Mouse (Mus musculus) liver, embryonic 15.5 days (tissue): ENCODE data around the gene AI987944. TPM values are rescaled to one million over a fixed set of nuclear protein-coding genes. Genes with fewer than 3 reads are reported as not detected.

ENCODE experiments used
- ATAC-seq: fragments of 200-750 bp; cut with Nextera tagmentation; 2 replicates; pipeline ENCODE4 v1.8.0; 2017; ENCODE audit warnings: moderate number of reproducible peaks, mild to moderate bottlenecking, moderate library complexity; ENCODE audit not compliant: insufficient read depth
- H3K27ac ChIP-seq: fragments of 300-500 bp; sonication (generic); replicated peaks from 2 replicates; pipeline ENCODE4 v1.5.1; 2015; ENCODE audit warnings: mild to moderate bottlenecking, inconsistent platforms
- H3K27me3 ChIP-seq: fragments of 300-500 bp; sonication (generic); 2 replicates; pipeline ENCODE4 v1.6.1; 2015; ENCODE audit warnings: mild to moderate bottlenecking, inconsistent platforms
- H3K36me3 ChIP-seq: fragments of 300-500 bp; sonication (generic); replicated peaks from 2 replicates; pipeline ENCODE4 v1.6.1; 2015; ENCODE audit warnings: moderate library complexity, mild to moderate bottlenecking, inconsistent platforms
- H3K4me1 ChIP-seq: fragments of 300-500 bp; sonication (generic); replicated peaks from 2 replicates; pipeline ENCODE4 v1.6.1; 2015; ENCODE audit warnings: inconsistent platforms
- H3K4me2 ChIP-seq: fragments of 300-500 bp; sonication (generic); 2 replicates; pipeline ENCODE4 v1.6.1; 2015; ENCODE audit warnings: moderate library complexity, mild to moderate bottlenecking, inconsistent platforms
- H3K4me3 ChIP-seq: fragments of 300-500 bp; sonication (generic); replicated peaks from 2 replicates; pipeline ENCODE4 v1.5.1; 2015; ENCODE audit warnings: mild to moderate bottlenecking, inconsistent platforms
- H3K9ac ChIP-seq: fragments of 300-500 bp; sonication (generic); 2 replicates; pipeline ENCODE4 v1.6.1; 2015; ENCODE audit warnings: moderate library complexity, mild to moderate bottlenecking, inconsistent platforms
- H3K9me3 ChIP-seq: fragments of 300-500 bp; sonication (generic); replicated peaks from 2 replicates; pipeline ENCODE4 v1.6.1; 2016; ENCODE audit warnings: inconsistent platforms
- WGBS: fragments of 180-500 bp; shearing (Covaris S2); methylation state at CpG from one replicate; pipeline ENCODE4 v1.1.7; 2015; ENCODE audit warnings: mixed read lengths; ENCODE audit not compliant: insufficient replicate concordance; 5-methylcytosine and 5-hydroxymethylcytosine counted together
- polyA plus RNA-seq: library from polyadenylated mRNA; unstranded; fragments of >200 nt; fragmentation: Nextera tagmentation; extraction: Ambion mirVana; gene quantifications from 2 replicates; pipeline ENCODE4 v1.2.1, GENCODE M21; 2015

Gene AI987944
- polyA plus RNA-seq, result 5.1 and 5.5 TPM in 2 replicates

DNA sequence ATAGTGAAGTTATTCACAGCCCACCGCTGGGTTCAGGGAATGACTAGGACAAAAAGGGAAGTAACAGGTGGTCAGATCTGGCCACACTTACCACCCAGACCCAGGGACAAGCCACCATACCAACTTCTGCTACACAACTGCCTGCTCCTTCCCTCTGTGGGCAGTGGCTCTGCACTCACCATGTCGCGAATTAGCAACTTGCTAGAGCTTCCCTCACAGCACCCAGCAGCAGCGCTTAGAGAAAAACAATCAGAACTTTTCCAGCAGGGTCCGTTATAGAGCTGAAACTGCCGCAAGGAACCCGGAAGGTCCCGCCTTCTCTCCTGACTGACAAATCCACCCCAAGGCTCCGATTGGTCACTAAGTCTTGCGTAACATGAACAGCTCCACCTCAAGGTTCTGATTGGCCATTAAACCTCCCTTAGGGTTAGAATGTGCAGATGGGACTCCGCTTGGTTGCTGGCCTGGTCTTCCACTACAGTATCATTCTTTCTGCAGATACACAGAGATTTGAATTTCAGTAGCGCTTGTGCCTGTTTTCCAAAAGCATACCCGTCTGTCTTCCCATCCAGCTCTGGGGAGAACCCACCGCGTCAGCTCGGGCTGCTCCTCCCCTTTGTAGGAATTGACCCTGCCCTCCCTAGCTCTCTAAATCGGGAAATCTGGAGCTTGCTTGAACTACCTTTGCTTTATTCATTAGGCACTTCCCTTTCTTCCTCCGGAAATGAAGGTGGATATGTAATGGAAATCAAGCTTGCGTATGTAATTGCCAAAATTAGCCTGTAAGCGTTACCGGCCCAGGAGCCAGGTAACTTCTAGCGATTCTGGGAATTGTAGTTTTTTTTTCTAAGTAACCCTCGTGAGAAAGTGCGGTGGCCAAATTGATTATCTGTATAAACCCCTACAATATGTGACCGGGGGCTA, at the start of gene AI987944:
AI987944 (minus strand) TSS at position 332 of the 924 bp plus-strand sequence.
- Histone ChIP-seq H3K27ac (peak within 1 kb of the TSS; percentile 80), H3K9me3 (no peaks in the 10 kb centered on the region), H3K4me3 (peak within 1 kb of the TSS; percentile 69), H3K36me3 (no peaks in the 10 kb centered on the region), H3K4me2 (peak within 1 kb of the TSS; percentile 71), H3K27me3 (no peaks in the 10 kb centered on the region), H3K9ac (peak within 1 kb of the TSS; percentile 49), H3K4me1 (no peaks in the 10 kb centered on the region; the same call in 1 of the 2 replicates)
- peak; percentile 97 for ATAC-seq
- under 1% methylated on average over 25 of the region's 25 CpGs for WGBS

DNA sequence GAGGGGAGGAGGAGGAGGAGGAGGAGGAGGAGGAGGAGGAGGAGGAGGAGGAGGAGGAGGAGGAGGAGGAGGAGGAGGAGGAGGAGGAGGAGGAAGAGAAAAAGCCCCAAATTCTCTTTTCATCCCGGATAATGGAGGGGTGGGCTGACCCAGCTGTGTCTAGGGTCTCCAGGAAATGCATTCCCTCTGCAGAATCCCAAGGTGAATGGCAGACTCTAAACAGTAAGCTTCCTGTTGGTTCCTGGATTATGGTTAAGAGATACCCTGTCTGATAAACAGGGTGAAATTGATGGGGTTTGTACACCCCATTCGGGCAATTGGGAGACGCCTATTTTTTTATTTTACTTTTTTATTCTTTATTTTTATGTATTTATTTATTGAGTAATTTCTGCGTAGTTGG, 951 bp upstream of the AI987944 start:
- Histone ChIP-seq H3K9ac (no peak overlapping the region), H3K27ac (no peak overlapping the region), H3K36me3 (no peaks in the 10 kb centered on the region), H3K4me3 (no peak overlapping the region), H3K4me2 (peak overlapping the region; percentile 71; the same call in 1 of the 2 replicates), H3K9me3 (no peaks in the 10 kb centered on the region), H3K4me1 (no peaks in the 10 kb centered on the region; the same call in 1 of the 2 replicates), H3K27me3 (no peaks in the 10 kb centered on the region)
- no peak for ATAC-seq
- 79% methylated on average over 4 of the region's 4 CpGs for WGBS

Other genes starting within 250 kb of the AI987944 start
- not detected in 2 replicates for gene Gm5592, start 239.5 kb downstream of the AI987944 start, polyA plus RNA-seq
- 0.02 TPM in 1 of 2 replicates, not detected in the other for gene Vmn2r57, start 55.3 kb upstream of the AI987944 start, polyA plus RNA-seq
- not detected in 2 replicates for gene Gm20449, start 106.0 kb upstream of the AI987944 start, polyA plus RNA-seq
- gene AW146154, start 106.5 kb upstream of the AI987944 start, polyA plus RNA-seq, result 2.3 and 2.9 TPM in 2 replicates
- not detected in 2 replicates for gene Gm6871, start 180.3 kb upstream of the AI987944 start, polyA plus RNA-seq
- gene 2610021A01Rik, start 205.9 kb upstream of the AI987944 start, polyA plus RNA-seq, result 3.2 and 4.2 TPM in 2 replicates
- gene Zfp788, start 239.8 kb upstream of the AI987944 start, polyA plus RNA-seq, result 1.6 and 2.0 TPM in 2 replicates